Mouse (Mus musculus) liver, embryonic 14.5 days (tissue): ENCODE results near the gene Sftpd.

ENCODE experiments used
- CTCF ChIP-seq: IDR thresholded peaks from 2 replicates; pipeline ENCODE4 v1.5.1; 2016; ENCODE audit warnings: antibody characterized with exemption, low read depth, control low read depth
- EP300 ChIP-seq: IDR thresholded peaks from 2 replicates; pipeline ENCODE4 v1.6.1; 2016; ENCODE audit warnings: antibody characterized with exemption, low read depth

DNA sequence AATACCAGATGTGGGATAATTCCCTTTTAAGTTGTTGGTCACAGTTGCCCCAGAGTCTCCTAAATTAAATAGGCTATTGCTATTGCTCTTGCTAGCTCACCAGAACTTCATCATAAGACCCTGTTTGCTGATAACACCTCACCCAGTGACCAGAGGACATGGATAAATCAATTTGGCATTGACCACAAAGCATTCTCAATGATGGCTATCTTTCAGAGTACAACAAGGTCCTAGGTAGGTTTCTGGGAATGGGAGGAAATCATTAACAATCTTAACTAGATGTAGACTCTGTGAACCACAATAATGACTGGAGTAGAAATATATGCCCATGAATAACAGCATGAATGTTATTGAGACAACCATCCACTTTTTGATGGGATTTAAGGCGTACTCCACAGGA, 44.3 kb downstream of the Sftpd start:
- no peak for TF ChIP-seq CTCF
- no peak for TF ChIP-seq EP300
